Mouse (Mus musculus) urinary bladder, postnatal 25 days (tissue): ENCODE measurements around the gene Spata6.

ENCODE experiments used
- DNase-seq: peaks from one replicate; pipeline ENCODE4 v3.0.0; 2022; ENCODE audit warnings: low spot score

The Spata6 gene

DNA sequence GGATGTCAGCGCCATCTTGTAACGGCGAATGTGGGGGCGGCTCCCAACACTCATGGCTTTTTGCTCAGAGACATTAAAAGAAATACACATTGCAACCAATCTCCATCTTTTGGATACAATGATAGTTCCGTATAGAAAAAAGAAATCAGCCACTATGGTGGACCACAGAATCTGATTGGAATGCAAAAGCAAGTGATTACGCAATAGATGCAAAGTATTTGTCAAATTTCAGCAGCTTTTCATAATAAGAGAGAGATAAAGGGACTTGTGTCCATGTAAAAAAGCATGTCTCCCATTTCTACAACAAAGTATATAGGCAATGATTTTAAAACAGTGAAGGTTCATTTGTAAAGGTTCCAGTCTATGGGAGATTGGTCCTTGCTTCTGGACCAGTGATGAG lies 119.1 kb downstream of the Spata6 start:
- no peak for DNase-seq

GRCm38 (mm10) chr4:111852626-111853025 lies 132.8 kb downstream of the Spata6 start:
- no peak for DNase-seq

GRCm38 (mm10) chr4:111866701-111867100 lies 146.9 kb downstream of the Spata6 start:
- DNase-seq, result no peak

GRCm38 (mm10) chr4:111867743-111868401 lies 148.1 kb downstream of the Spata6 start:
- no peak for DNase-seq
